Mouse (Mus musculus) bone marrow macrophage, adult 2 months (primary cell): ENCODE measurements around the gene Cebpa.

Experiments used
- CTCF ChIP-seq: IDR thresholded peaks from 2 replicates; pipeline ENCODE4 v1.5.1; 2012; ENCODE audit warnings: low read depth, mild to moderate bottlenecking, low read length, moderate library complexity
- POLR2A ChIP-seq: IDR thresholded peaks from 2 replicates; pipeline ENCODE4 v1.6.1; 2012; ENCODE audit warnings: mild to moderate bottlenecking, low read depth, low read length, borderline replicate concordance

DNA sequence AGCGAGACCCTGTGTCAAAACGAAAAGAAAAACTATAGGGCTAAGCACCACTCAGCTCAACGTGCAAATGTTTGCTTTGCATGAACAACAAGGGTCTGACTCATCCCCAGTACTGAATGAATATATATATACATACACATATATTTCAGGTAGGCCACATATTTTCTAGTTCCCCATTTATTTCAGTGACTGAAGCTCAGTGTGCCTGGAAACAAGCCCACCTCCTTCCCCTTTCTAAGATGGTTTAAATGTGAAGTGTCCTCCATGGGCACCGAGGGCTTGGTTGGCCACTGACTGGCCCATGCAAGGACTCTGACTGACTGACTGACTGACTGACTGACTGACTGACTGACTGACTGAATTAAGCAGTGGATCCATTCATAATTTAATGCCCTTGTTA lies 19.6 kb upstream of the Cebpa start:
- TF ChIP-seq CTCF (no peak), POLR2A (no peak)
